Mouse (Mus musculus) heart, postnatal 0 days (tissue): ENCODE measurements at regions not wholly inside any gene's neighbourhood (a gene's known extent, or its start where the extent isn't known, plus 50 kb on each side); places are given as distances from the start of the nearest gene placed in this dataset.

Experiments used
- CTCF ChIP-seq: IDR thresholded peaks from 2 replicates; pipeline ENCODE4 v1.5.1; 2016; ENCODE audit warnings: antibody characterized with exemption, control low read depth, low read depth
- EP300 ChIP-seq: IDR thresholded peaks from 2 replicates; pipeline ENCODE4 v1.6.1; 2016; ENCODE audit warnings: antibody characterized with exemption, low read depth

GRCm38 (mm10) chr17:65173236-65173635 lies 337.4 kb upstream of the 4930583I09Rik start:
- TF ChIP-seq CTCF = no peak
- TF ChIP-seq EP300 = no peak
